Comparison of ENCODE assay signal across 8 mouse cellular contexts in the genomic region with DNA sequence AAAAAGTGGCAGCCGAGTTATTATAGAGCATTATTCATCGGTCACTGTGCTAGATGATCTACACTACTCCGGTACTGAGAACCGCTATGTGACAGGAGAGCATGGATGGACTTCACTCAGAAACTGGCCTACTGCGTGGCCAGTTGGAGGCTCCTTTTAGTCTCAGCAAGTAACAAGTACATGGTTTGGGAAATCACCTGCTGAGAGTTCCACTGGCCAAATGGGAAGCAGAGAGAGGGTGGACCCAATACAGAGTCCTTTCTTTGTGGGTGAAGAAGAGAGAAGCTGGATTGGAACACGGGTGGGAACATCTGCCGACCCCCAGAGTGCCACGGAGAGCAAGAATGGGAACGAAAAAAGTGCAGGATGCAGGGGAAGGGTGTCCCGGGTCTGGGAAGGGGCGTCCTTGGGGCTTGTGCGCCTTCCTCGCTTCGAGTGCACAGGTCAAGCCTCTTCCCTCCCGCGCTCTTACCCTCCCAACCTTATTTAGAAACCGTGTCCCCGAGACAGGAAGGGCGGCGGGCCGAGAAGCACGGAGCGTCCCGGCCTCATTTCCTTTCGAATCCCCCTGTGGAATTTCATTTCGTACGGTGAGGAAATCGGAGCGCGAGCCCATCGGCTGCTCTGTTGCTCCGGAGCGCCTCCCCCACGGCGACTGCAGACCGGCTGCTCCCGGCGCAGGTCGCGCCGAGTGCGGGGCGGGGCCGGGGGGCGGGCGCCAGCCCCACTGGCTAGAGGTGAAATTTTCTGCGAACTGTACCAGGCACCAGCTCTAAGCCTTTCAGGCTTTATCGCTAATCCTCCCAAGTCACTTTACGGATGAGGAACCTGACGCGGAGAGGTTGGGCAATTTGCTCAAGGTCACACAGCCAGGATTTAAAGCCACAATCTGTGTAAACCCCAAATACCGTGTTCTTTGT. TPM values are rescaled to one million over a fixed set of nuclear protein-coding genes. Genes with fewer than 3 reads are reported as not detected.
DNase-seq lines count a peak whose midpoint lies in the region; ATAC-seq lines count a peak whose summit lies in the region.

No protein-coding gene starts in this region.

- peak overlapping the region; percentile 100 for H3K4me2 ChIP-seq in hindbrain, embryonic 11.5 days (replicated peaks; ENCODE audit: low read depth, low read length)

- ATAC-seq in frontal cortex, adult (ENCODE audit: low TSS enrichment), result peak; percentile 66
- ATAC-seq in hindbrain, embryonic 11.5 days (ENCODE audit: low FRiP score), result peak; percentile 85

- peak overlapping the region; percentile 58 for H3K9ac ChIP-seq in hindbrain, embryonic 11.5 days (ENCODE audit: low read depth, low read length)

- H3K27ac ChIP-seq in hindbrain, embryonic 11.5 days (ENCODE audit: low read depth, low read length), result peak overlapping the region; percentile 80

- H3K4me1 ChIP-seq in hindbrain, embryonic 11.5 days (replicated peaks; ENCODE audit: control insufficient read depth, insufficient read depth, low read length), result peaks cover 3% of the 10 kb centered on the region; the same call in 1 of the 2 replicates

- H3K36me3 ChIP-seq in hindbrain, embryonic 11.5 days (ENCODE audit: control insufficient read depth, insufficient read depth, low read length), result no peaks in the 10 kb centered on the region

- 5% methylated on average over 52 of the region's 52 CpGs for WGBS in hindbrain, embryonic 11.5 days

- peak overlapping the region; percentile 71 for H3K4me3 ChIP-seq in hindbrain, embryonic 11.5 days (ENCODE audit: low read depth, low read length)

- DNase-seq in Muller cell, postnatal 12 days (ENCODE audit: inconsistent ontology term), result peak; percentile 86
- DNase-seq in cerebellum, adult 18-20 months, result peak; percentile 73 to 79
- DNase-seq in hindbrain, embryonic 11.5 days (ENCODE audit: low spot score), result peak; percentile 79
- peak; percentile 51 to 57 for DNase-seq in layer of hippocampus, postnatal 36 days
- peak; percentile 84 for DNase-seq in lung, postnatal 14 days
- DNase-seq in ovary, postnatal 36 days (ENCODE audit: low spot score), result peak; percentile 81
- peak; percentile 42 for DNase-seq in thymus, postnatal 25 days

- H3K9me3 ChIP-seq in hindbrain, embryonic 11.5 days (ENCODE audit: control insufficient read depth, low read length), result no peaks in the 10 kb centered on the region

- peaks cover 5% of the 10 kb centered on the region for H3K27me3 ChIP-seq in hindbrain, embryonic 11.5 days (ENCODE audit: control insufficient read depth, insufficient read depth, low read length)

RNA-seq across cellular contexts. Expression of gene Tmem135, which starts 0.7 kb away (rescaled TPM):
- 14.6 and 15.2 TPM in 2 replicates for polyA plus RNA-seq in hindbrain, embryonic 11.5 days (2014; fragmentation: Nextera tagmentation; extraction: Ambion mirVana)
- 10 to 100 TPM; 72.9 to 82.2 TPM for total RNA-seq in layer of hippocampus, postnatal 36 days (2021)

RNA-seq across cellular contexts. Expression of gene Fzd4, which starts 0.8 kb away (rescaled TPM):
- 3.8 and 4.0 TPM in 2 replicates for polyA plus RNA-seq in hindbrain, embryonic 11.5 days (2014; fragmentation: Nextera tagmentation; extraction: Ambion mirVana)
- 1 to 10 TPM; 7.4 to 9.0 TPM for total RNA-seq in layer of hippocampus, postnatal 36 days (2021)

Comparison
In these comparisons a context has a peak if more than half of its experiments do, and no peak if none do; other contexts are left out.
1. Peak in every context shown above with its lines: DNase-seq, ATAC-seq, H3K4me3 ChIP-seq and H3K27ac ChIP-seq.